Mouse (Mus musculus) layer of hippocampus, adult 6 months (tissue): ENCODE results near the gene Srp68. TPM values are rescaled to one million over a fixed set of nuclear protein-coding genes. Genes with fewer than 3 reads are reported as not detected.

Source experiments
- long read RNA-seq, 2 experiments: library from polyadenylated mRNA; unstranded; transcript quantifications; one replicate each; pipeline ENCODE4 v2.0.0; 2019 to 2020
- polyA plus RNA-seq: library from polyadenylated mRNA; unstranded; fragments of <200 nt; fragmentation: Nextera tagmentation; gene quantifications from 2 replicates; pipeline ENCODE4 v1.2.3, GENCODE M21; 2021

The Srp68 gene
- 29.3 and 32.2 TPM in 2 replicates for polyA plus RNA-seq
- long read RNA-seq, experiment 1, transcript Srp68-201 (16 exons, 2,526 nt): major isoform, 63 of 73 reads
- long read RNA-seq, experiment 1, partial matches to known transcripts: 7 of 73 reads
- long read RNA-seq, experiment 1, other reads (novel, unspliced or antisense): 3 of 73 reads
- long read RNA-seq, experiment 2, transcript Srp68-201 (16 exons, 2,526 nt): major isoform, 214 of 249 reads
- long read RNA-seq, experiment 2, partial matches to known transcripts: 25 of 249 reads
- long read RNA-seq, experiment 2, other reads (novel, unspliced or antisense): 10 of 249 reads

GRCm38 (mm10) chr11:116274045-116274666 is at the start of gene Srp68:
Srp68 (minus strand) TSS chr11:116274217.

DNA sequence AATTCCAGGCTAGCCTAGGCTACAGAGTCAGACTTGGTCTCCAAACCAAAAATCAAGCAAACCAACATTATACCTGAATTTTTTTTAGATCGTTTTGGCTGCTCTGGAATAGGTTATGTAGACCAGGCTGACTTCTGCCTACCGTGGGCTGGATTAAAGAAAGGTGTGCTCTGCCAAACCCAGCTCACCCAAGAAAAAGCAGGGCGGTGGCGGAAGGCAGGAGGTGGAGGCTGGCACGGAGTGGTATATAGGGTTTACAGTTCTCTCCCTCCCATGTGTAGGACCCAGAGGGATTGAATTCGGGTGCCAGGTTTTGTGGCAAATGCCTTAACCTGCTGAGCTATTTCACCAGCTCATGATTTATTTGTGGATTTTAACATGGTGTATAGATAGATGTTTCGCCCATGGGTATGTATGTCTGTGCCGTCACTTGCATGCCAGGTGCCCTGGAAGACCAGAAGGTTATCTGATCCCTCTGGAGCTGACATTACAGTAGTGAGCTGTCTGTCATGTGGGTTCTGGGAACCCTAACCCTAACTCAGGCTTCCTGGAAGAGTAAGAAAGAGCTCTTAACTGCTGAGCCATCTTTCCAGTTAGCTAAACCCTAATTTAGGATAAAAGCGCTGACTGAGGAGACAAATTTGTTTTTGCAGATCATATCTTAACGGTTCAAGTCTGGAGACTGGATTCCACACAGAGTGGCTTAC is 33.2 kb upstream of the Srp68 start, which contains the start of gene Exoc7:
Exoc7 (minus strand) TSS at position 215 of the 707 bp plus-strand sequence.

GRCm38 (mm10) chr11:116280751-116281663 is 7.0 kb upstream of the Srp68 start, which contains the start of gene Galr2:
Galr2 (plus strand) TSS chr11:116280939.

DNA sequence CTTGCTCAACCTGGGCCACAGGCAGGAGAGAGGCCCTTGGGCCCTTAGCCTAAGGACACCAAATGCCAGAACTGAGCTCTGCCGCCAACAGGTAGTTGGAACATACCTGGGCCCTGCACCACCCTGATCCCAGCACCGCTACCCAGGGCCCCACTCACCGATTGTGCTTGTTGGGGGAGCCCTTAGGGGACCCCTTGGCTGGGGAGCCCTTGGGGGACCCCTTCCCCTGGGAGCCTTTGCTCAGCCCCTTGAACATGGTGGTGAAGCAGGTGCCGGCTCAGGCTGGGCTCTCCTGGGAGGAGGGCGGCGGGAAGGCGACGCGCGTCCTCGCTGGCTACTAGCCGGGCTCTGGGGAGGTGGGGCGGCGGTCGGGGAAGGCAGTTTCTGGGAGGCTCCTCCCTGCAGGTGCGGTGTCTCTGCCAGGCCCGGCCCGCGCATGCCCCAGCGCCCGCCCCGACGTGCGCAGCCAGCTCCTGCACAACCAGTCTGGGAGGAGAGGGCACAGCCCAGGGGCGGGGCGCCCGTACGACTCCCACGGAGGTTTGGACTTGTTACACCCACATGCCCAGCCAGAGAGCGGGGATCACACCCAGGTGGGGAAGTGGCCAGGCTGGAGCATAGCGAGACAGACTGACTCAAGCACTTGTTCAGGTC is 36.1 kb downstream of the Srp68 start, which contains the start of gene Evpl:
Evpl (minus strand) TSS at position 336 of the 654 bp plus-strand sequence.

GRCm38 (mm10) chr11:116198639-116199531 is 75.1 kb downstream of the Srp68 start, which contains the start of the genes Ten1 and Acox1:
Ten1 (plus strand) TSS chr11:116198855.
Acox1 (minus strand) TSS chr11:116199045.

Other genes with a start within 250 kb of the Srp68 start
- 331 and 336 TPM in 2 replicates for gene H3f3b, start 246.3 kb downstream of the Srp68 start, polyA plus RNA-seq
- gene Unk, start 243.9 kb downstream of the Srp68 start, polyA plus RNA-seq: 6.5 and 9.1 TPM in 2 replicates
- 1.4 TPM in 2 replicates for gene Unc13d, start 196.3 kb downstream of the Srp68 start, polyA plus RNA-seq
- 285 and 304 TPM in 2 replicates for gene Wbp2, start 187.2 kb downstream of the Srp68 start, polyA plus RNA-seq
- gene Trim47, start 147.0 kb downstream of the Srp68 start, polyA plus RNA-seq: 3.4 and 4.0 TPM in 2 replicates
- 1.7 and 1.8 TPM in 2 replicates for gene Trim65, start 143.1 kb downstream of the Srp68 start, polyA plus RNA-seq
- 70.8 and 78.4 TPM in 2 replicates for gene Mrpl38, start 135.3 kb downstream of the Srp68 start, polyA plus RNA-seq
- 21.4 and 25.0 TPM in 2 replicates for gene Fbf1, start 106.1 kb downstream of the Srp68 start, polyA plus RNA-seq
- gene Ten1, start 75.4 kb downstream of the Srp68 start, polyA plus RNA-seq: 106 and 115 TPM in 2 replicates
- gene Acox1, start 75.2 kb downstream of the Srp68 start, polyA plus RNA-seq: 85.6 and 87.9 TPM in 2 replicates
- gene Evpl, start 36.1 kb downstream of the Srp68 start, polyA plus RNA-seq: 0.38 and 0.49 TPM in 2 replicates
- gene Galr2, start 6.7 kb upstream of the Srp68 start, polyA plus RNA-seq: 0.18 and 0.33 TPM in 2 replicates
- gene Exoc7, start 33.0 kb upstream of the Srp68 start, polyA plus RNA-seq: 45.3 and 58.0 TPM in 2 replicates
- 2.8 and 4.0 TPM in 2 replicates for gene Foxj1, start 61.2 kb upstream of the Srp68 start, polyA plus RNA-seq
- gene Rnf157, start 138.8 kb upstream of the Srp68 start, polyA plus RNA-seq: 29.6 and 31.2 TPM in 2 replicates
- 4.3 and 6.8 TPM in 2 replicates for gene Ubald2, start 159.9 kb upstream of the Srp68 start, polyA plus RNA-seq
- 0.18 TPM in 1 of 2 replicates, not detected in the other for gene Qrich2, start 192.0 kb upstream of the Srp68 start, polyA plus RNA-seq
- gene Prpsap1, start 220.0 kb upstream of the Srp68 start, polyA plus RNA-seq: 58.7 and 68.3 TPM in 2 replicates